Mouse (Mus musculus): Measurements from ENCODE around the gene Fnbp1. TPM values are rescaled to one million over a fixed set of nuclear protein-coding genes. Genes with fewer than 3 reads are reported as not detected.

The Fnbp1 gene
- polyA plus RNA-seq, 1 experiment = 0.15 TPM

- H3K27me3 ChIP-seq (ENCODE audit: control insufficient read depth) = no peaks in the 10 kb centered on the region
- H3K4me1 ChIP-seq (ENCODE audit: control insufficient read depth) = no peaks in the 10 kb centered on the region
- H3K36me3 ChIP-seq (ENCODE audit: control insufficient read depth) = no peaks in the 10 kb centered on the region
- no peak for TF ChIP-seq TAL1 (IDR thresholded peaks at IDR 0.05; ENCODE audit: low read length)
- no peak for TF ChIP-seq GATA1 (IDR thresholded peaks at IDR 0.05; ENCODE audit: low read length)
- H3K4me3 ChIP-seq (replicated peaks) = no peak overlapping the region
- no peaks in the 10 kb centered on the region for H3K9me3 ChIP-seq (ENCODE audit: control insufficient read depth, low read length)
These were observed 66.6 kb downstream of the Fnbp1 start for GRCm38 (mm10) chr2:31075168-31075567.

GRCm38 (mm10) chr2:31069506-31069905, 72.3 kb downstream of the Fnbp1 start:
- H3K4me1 ChIP-seq (ENCODE audit: control insufficient read depth) = no peaks in the 10 kb centered on the region; the same call in 1 of the 2 replicates
- no peak overlapping the region for H3K4me3 ChIP-seq (replicated peaks)
- H3K36me3 ChIP-seq (ENCODE audit: control insufficient read depth) = no peaks in the 10 kb centered on the region
- no peaks in the 10 kb centered on the region for H3K9me3 ChIP-seq (ENCODE audit: control insufficient read depth, low read length)
- no peak for TF ChIP-seq TAL1 (IDR thresholded peaks at IDR 0.05; ENCODE audit: low read length)
- TF ChIP-seq GATA1 (IDR thresholded peaks at IDR 0.05; ENCODE audit: low read length) = no peak
- H3K27me3 ChIP-seq (ENCODE audit: control insufficient read depth) = no peaks in the 10 kb centered on the region

GRCm38 (mm10) chr2:31069114-31069445, 72.7 kb downstream of the Fnbp1 start:
- Histone ChIP-seq H3K27me3 (ENCODE audit: control insufficient read depth) (no peaks in the 10 kb centered on the region), H3K36me3 (ENCODE audit: control insufficient read depth) (no peaks in the 10 kb centered on the region), H3K9me3 (ENCODE audit: control insufficient read depth, low read length) (no peaks in the 10 kb centered on the region), H3K4me1 (ENCODE audit: control insufficient read depth) (no peaks in the 10 kb centered on the region; the same call in 1 of the 2 replicates), H3K4me3 (replicated peaks) (no peak overlapping the region)
- TF ChIP-seq GATA1 (IDR thresholded peaks at IDR 0.05; ENCODE audit: low read length) (no peak), TAL1 (IDR thresholded peaks at IDR 0.05; ENCODE audit: low read length) (no peak)

- H3K27me3 ChIP-seq (ENCODE audit: control insufficient read depth) = no peaks in the 10 kb centered on the region
- TF ChIP-seq TAL1 (IDR thresholded peaks at IDR 0.05; ENCODE audit: low read length) (no peak), GATA1 (IDR thresholded peaks at IDR 0.05; ENCODE audit: low read length) (no peak)
- no peaks in the 10 kb centered on the region for H3K36me3 ChIP-seq (ENCODE audit: control insufficient read depth)
- no peaks in the 10 kb centered on the region; the same call in 1 of the 2 replicates for H3K4me1 ChIP-seq (ENCODE audit: control insufficient read depth)
- no peak overlapping the region for H3K4me3 ChIP-seq (replicated peaks)
- no peaks in the 10 kb centered on the region for H3K9me3 ChIP-seq (ENCODE audit: control insufficient read depth, low read length)
These were observed 73.3 kb downstream of the Fnbp1 start for GRCm38 (mm10) chr2:31068246-31069113.

- TF ChIP-seq GATA1 (IDR thresholded peaks at IDR 0.05; ENCODE audit: low read length) = no peak
- no peak for TF ChIP-seq TAL1 (IDR thresholded peaks at IDR 0.05; ENCODE audit: low read length)
- H3K36me3 ChIP-seq (ENCODE audit: control insufficient read depth) = no peaks in the 10 kb centered on the region
- no peaks in the 10 kb centered on the region; the same call in 1 of the 2 replicates for H3K4me1 ChIP-seq (ENCODE audit: control insufficient read depth)
- no peaks in the 10 kb centered on the region for H3K9me3 ChIP-seq (ENCODE audit: control insufficient read depth, low read length)
- H3K27me3 ChIP-seq (ENCODE audit: control insufficient read depth) = no peaks in the 10 kb centered on the region
- no peak overlapping the region for H3K4me3 ChIP-seq (replicated peaks)
These were observed 74.0 kb downstream of the Fnbp1 start for GRCm38 (mm10) chr2:31067696-31068245.

- H3K36me3 ChIP-seq (ENCODE audit: control insufficient read depth) = no peaks in the 10 kb centered on the region
- no peaks in the 10 kb centered on the region; the same call in 1 of the 2 replicates for H3K4me1 ChIP-seq (ENCODE audit: control insufficient read depth)
- H3K9me3 ChIP-seq (ENCODE audit: control insufficient read depth, low read length) = no peaks in the 10 kb centered on the region
- no peaks in the 10 kb centered on the region for H3K27me3 ChIP-seq (ENCODE audit: control insufficient read depth)
- no peak for TF ChIP-seq GATA1 (IDR thresholded peaks at IDR 0.05; ENCODE audit: low read length)
- TF ChIP-seq TAL1 (IDR thresholded peaks at IDR 0.05; ENCODE audit: low read length) = no peak
- H3K4me3 ChIP-seq (replicated peaks) = no peak overlapping the region
These were observed 74.7 kb downstream of the Fnbp1 start for GRCm38 (mm10) chr2:31067059-31067595.

- Histone ChIP-seq H3K4me1 (ENCODE audit: control insufficient read depth) (peaks cover 7% of the 10 kb centered on the region), H3K9me3 (ENCODE audit: control insufficient read depth, low read length) (no peaks in the 10 kb centered on the region), H3K4me3 (replicated peaks) (no peak overlapping the region), H3K27me3 (ENCODE audit: control insufficient read depth) (no peaks in the 10 kb centered on the region), H3K36me3 (ENCODE audit: control insufficient read depth) (no peaks in the 10 kb centered on the region)
- no peak for TF ChIP-seq GATA1 (IDR thresholded peaks at IDR 0.05; ENCODE audit: low read length)
- no peak for TF ChIP-seq TAL1 (IDR thresholded peaks at IDR 0.05; ENCODE audit: low read length)
These were observed 75.6 kb downstream of the Fnbp1 start for GRCm38 (mm10) chr2:31066019-31066789.

GRCm38 (mm10) chr2:31061868-31062628, 79.8 kb downstream of the Fnbp1 start:
- Histone ChIP-seq H3K4me3 (replicated peaks) (no peak overlapping the region), H3K9me3 (ENCODE audit: control insufficient read depth, low read length) (no peaks in the 10 kb centered on the region), H3K4me1 (ENCODE audit: control insufficient read depth) (peaks cover 17% of the 10 kb centered on the region), H3K36me3 (ENCODE audit: control insufficient read depth) (no peaks in the 10 kb centered on the region), H3K27me3 (ENCODE audit: control insufficient read depth) (no peaks in the 10 kb centered on the region)
- TF ChIP-seq GATA1 (IDR thresholded peaks at IDR 0.05; ENCODE audit: low read length) (no peak), TAL1 (IDR thresholded peaks at IDR 0.05; ENCODE audit: low read length) (no peak)

Data from erythroblast, embryonic 14.5 days (primary cell).